Mouse (Mus musculus) E14TG2a.4 (cell line): Measurements from ENCODE around the gene Rita1.

Source experiments
- H3K27me3 ChIP-seq: 2 replicates; pipeline ENCODE4 v1.6.1; 2014; ENCODE audit warnings: low read length, control low read depth; ENCODE audit not compliant: insufficient read depth
- H3K36me3 ChIP-seq: 2 replicates; pipeline ENCODE4 v1.6.1; 2014; ENCODE audit warnings: low read length, control low read depth; ENCODE audit not compliant: insufficient read depth
- H3K4me1 ChIP-seq: replicated peaks from 2 replicates; pipeline ENCODE4 v1.6.1; 2014; ENCODE audit warnings: low read depth, low read length, control low read depth
- H3K4me3 ChIP-seq: replicated peaks from 2 replicates; pipeline ENCODE4 v1.5.1; 2014; ENCODE audit warnings: mild to moderate bottlenecking, low read length
- H3K9me3 ChIP-seq: 2 replicates; pipeline ENCODE4 v1.6.1; 2014; ENCODE audit warnings: low read length, control low read depth
- CTCF ChIP-seq: conservative IDR thresholded peaks from 2 replicates; pipeline ENCODE4 v1.5.1; 2014; ENCODE audit warnings: low read length
- NANOG ChIP-seq: IDR thresholded peaks from 2 replicates; pipeline ENCODE4 v1.6.1; 2014; ENCODE audit warnings: borderline replicate concordance, low read length, mixed read lengths
- POU5F1 ChIP-seq: IDR thresholded peaks from 2 replicates; pipeline ENCODE4 v1.6.1; 2014; ENCODE audit warnings: low read length, borderline replicate concordance

Gene Rita1

GRCm38 (mm10) chr5:120577935-120578441, 34.4 kb downstream of the Rita1 start:
- no peak for TF ChIP-seq NANOG
- TF ChIP-seq CTCF: no peak
- no peak for TF ChIP-seq POU5F1
- peaks cover 11% of the 10 kb centered on the region; the same call in 1 of the 2 replicates for H3K36me3 ChIP-seq
- no peak overlapping the region for H3K4me3 ChIP-seq
- no peaks in the 10 kb centered on the region for H3K9me3 ChIP-seq
- no peaks in the 10 kb centered on the region for H3K27me3 ChIP-seq
- H3K4me1 ChIP-seq: peaks cover 59% of the 10 kb centered on the region

DNA sequence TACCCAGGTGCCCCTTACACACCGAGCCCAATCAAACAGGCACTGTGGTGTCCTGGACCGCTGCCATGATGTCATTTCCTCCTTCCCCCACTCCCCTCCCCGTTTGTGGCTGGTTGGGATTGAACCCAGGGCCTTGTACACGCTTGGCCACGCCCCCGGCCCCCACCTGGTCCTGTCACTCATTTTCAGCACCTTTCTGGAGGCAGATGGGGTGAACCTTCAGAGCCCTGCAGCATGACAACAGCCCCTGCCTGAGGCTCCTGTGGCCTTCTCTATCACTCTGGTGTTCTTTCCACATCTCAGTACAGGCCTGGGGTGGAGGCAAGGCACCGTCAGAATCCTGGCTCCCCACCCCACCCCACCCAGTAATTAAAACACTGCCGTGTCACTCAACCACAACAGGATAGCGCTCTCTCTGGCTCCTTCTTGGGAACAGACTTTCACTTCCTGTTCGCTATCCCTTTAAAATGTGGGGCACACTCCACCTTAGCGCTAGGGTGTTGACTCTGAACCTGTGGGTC, 35.5 kb downstream of the Rita1 start:
- no peaks in the 10 kb centered on the region for H3K9me3 ChIP-seq
- no peaks in the 10 kb centered on the region for H3K27me3 ChIP-seq
- TF ChIP-seq POU5F1: no peak
- TF ChIP-seq CTCF: no peak
- TF ChIP-seq NANOG: no peak

GRCm38 (mm10) chr5:120574469-120575063, 37.8 kb downstream of the Rita1 start:
- no peak overlapping the region for H3K4me3 ChIP-seq

More for the DNA sequence above, 35.5 kb downstream of the Rita1 start:
- Histone ChIP-seq H3K4me3 (no peak overlapping the region), H3K36me3 (peaks cover 4% of the 10 kb centered on the region; the same call in 1 of the 2 replicates), H3K4me1 (peaks cover 53% of the 10 kb centered on the region)

GRCm38 (mm10) chr5:120571056-120571740, 41.2 kb downstream of the Rita1 start:
- TF ChIP-seq POU5F1: no peak
- TF ChIP-seq NANOG: no peak
- no peak for TF ChIP-seq CTCF

More at GRCm38 (mm10) chr5:120574469-120575063, 37.8 kb downstream of the Rita1 start:
- Histone ChIP-seq H3K4me1 (peaks cover 43% of the 10 kb centered on the region), H3K27me3 (no peaks in the 10 kb centered on the region), H3K36me3 (no peaks in the 10 kb centered on the region), H3K9me3 (no peaks in the 10 kb centered on the region)
- TF ChIP-seq CTCF: no peak
- TF ChIP-seq NANOG: no peak
- no peak for TF ChIP-seq POU5F1

DNA sequence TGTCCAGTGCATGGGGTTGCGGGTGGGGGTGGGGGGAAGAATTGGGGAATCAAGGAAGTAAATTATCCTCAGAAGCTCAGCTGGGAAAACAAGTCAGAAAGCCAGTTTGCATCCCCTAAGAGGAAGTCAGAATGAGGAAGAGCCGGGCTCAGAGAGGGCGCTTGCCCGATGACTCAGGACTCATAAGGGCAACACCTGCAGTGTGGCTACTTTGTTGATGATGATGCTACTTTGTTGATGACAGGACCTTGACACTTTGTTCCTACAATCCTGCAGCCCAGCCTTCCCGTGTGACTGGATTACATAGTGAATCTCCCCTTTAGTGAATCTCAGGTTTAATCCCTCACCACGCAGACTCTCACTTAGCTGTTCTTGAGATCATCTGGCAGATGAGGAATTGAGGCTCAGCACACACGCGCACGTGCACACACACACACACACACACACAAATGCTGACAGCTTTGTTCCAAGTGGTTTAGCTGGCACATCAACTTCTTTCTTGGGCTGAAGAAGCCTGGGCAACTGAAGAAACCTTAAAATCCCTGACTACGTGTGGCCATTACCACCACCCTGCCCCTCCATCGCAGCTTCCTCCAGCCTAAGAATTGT, 42.0 kb downstream of the Rita1 start:
- Histone ChIP-seq H3K4me1 (peaks cover 33% of the 10 kb centered on the region), H3K9me3 (no peaks in the 10 kb centered on the region), H3K4me3 (no peak overlapping the region), H3K36me3 (no peaks in the 10 kb centered on the region), H3K27me3 (peaks cover 9% of the 10 kb centered on the region)
- TF ChIP-seq POU5F1 (no peak), CTCF (no peak), NANOG (no peak)

More at GRCm38 (mm10) chr5:120571056-120571740, 41.2 kb downstream of the Rita1 start:
- no peaks in the 10 kb centered on the region for H3K9me3 ChIP-seq
- H3K36me3 ChIP-seq: no peaks in the 10 kb centered on the region
- H3K4me1 ChIP-seq: peaks cover 34% of the 10 kb centered on the region
- no peak overlapping the region for H3K4me3 ChIP-seq
- peaks cover 9% of the 10 kb centered on the region for H3K27me3 ChIP-seq

DNA sequence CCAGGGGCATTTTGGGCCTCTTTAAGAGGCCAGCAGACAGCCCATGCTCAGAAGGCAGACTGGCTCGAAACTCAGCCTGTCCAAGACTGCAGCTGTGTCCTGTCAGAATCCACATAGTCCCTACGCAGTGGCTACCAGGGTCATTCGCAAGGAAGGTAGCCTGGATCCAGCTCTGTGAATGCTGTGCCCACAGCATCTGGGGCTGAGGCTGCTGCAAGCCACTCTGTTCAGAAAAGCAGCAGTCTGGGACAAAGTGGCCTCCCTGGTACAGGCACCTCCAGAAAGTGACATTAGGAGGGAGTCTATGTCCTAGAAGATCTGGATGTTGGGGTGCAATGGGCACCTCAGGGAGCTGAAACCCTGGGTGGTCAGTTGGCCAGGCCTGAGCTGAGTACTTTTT, 42.6 kb downstream of the Rita1 start:
- TF ChIP-seq POU5F1 (no peak), NANOG (no peak), CTCF (no peak)
- H3K4me1 ChIP-seq: peaks cover 28% of the 10 kb centered on the region
- H3K36me3 ChIP-seq: no peaks in the 10 kb centered on the region
- H3K4me3 ChIP-seq: no peak overlapping the region
- no peaks in the 10 kb centered on the region for H3K9me3 ChIP-seq
- H3K27me3 ChIP-seq: peaks cover 9% of the 10 kb centered on the region

DNA sequence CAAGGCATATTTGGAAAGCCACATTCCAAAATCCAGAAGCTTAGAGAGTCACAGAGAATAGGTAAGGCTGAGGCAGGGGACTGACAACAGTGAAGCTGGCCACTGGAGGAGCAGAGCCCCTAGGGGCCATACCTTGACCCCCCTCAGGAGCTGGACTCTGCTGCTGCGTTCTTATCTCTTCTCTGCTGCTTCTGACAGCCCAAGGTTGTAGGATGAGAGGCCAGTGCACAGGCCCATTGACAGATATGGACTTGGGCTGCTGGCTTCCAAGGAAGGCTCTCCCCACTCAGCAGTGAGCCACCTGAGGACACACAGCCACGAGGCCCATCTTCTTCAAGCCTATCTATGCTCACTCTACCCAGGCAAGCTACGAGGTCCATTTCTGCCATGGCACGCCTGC, 43.4 kb downstream of the Rita1 start:
- TF ChIP-seq POU5F1 (no peak), NANOG (no peak), CTCF (no peak)
- no peaks in the 10 kb centered on the region for H3K9me3 ChIP-seq
- no peak overlapping the region for H3K4me3 ChIP-seq
- H3K27me3 ChIP-seq: peaks cover 9% of the 10 kb centered on the region
- H3K36me3 ChIP-seq: no peaks in the 10 kb centered on the region
- H3K4me1 ChIP-seq: peaks cover 31% of the 10 kb centered on the region

DNA sequence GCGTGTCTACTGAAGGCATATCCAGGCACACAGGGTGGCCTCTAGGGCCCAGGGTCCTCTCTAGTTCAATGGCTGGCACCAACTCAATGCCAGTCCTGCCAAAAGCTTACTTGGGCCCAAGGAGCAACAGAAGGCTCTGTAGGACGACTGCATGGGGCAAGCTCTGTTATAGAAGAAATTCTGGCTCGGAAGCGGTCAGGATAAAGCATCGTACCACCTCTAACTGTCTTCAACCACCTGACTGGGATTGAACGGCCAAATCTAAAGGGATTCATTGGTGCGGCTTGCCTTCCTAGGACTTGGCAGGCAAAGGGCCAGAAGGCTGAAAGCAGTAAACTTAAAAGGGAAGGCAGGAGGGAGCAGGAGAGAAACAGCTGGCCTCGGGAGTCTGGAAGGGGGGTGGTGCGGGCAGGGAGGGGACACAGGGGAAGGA, 44.0 kb downstream of the Rita1 start:
- H3K4me3 ChIP-seq: peak overlapping the region; percentile 65
- TF ChIP-seq POU5F1 (no peak), CTCF (no peak), NANOG (no peak)
- H3K27me3 ChIP-seq: peaks cover 9% of the 10 kb centered on the region
- peaks cover 37% of the 10 kb centered on the region for H3K4me1 ChIP-seq
- no peaks in the 10 kb centered on the region for H3K9me3 ChIP-seq
- H3K36me3 ChIP-seq: no peaks in the 10 kb centered on the region

DNA sequence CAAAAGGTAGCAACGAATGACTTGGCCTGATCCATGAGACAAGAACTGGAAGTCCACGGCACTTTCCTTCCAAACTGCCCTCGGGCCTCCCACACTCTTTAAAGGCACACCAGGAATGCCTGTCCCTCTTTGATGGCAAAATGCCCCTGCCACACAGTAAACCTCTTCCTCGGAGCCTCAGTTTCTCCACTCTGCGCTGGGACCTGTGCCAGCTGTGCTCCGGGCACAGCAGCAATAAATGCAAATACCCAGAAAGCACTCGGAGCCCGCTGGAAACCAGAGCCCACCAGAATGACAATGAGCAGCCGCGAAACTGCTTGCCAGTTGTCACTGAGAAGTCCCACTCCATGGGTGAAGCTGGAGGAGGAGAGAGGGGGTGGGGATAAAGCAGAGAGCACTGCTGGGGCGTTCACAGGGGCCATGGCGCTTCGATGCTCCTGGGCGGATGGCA, 44.6 kb downstream of the Rita1 start:
- peaks cover 43% of the 10 kb centered on the region for H3K4me1 ChIP-seq
- H3K4me3 ChIP-seq: peak overlapping the region; percentile 65
- peaks cover 9% of the 10 kb centered on the region for H3K27me3 ChIP-seq
- no peaks in the 10 kb centered on the region for H3K36me3 ChIP-seq
- TF ChIP-seq CTCF: no peak
- TF ChIP-seq NANOG: no peak
- TF ChIP-seq POU5F1: no peak
- H3K9me3 ChIP-seq: no peaks in the 10 kb centered on the region
